Mouse (Mus musculus) embryonic facial prominence, embryonic 15.5 days (tissue): ENCODE measurements around the gene Camk2d. TPM values are rescaled to one million over a fixed set of nuclear protein-coding genes. Genes with fewer than 3 reads are reported as not detected.

ENCODE experiments used
- ATAC-seq: fragments of 200-750 bp; cut with Nextera tagmentation; 2 replicates; pipeline ENCODE4 v1.8.0; 2017; ENCODE audit warnings: low read depth, moderate TSS enrichment; ENCODE audit not compliant: insufficient number of reproducible peaks, low FRiP score, low TSS enrichment
- H3K27ac ChIP-seq: fragments of 300-500 bp; sonication (generic); replicated peaks from 2 replicates; pipeline ENCODE4 v1.5.1; 2015; ENCODE audit warnings: mild to moderate bottlenecking, inconsistent platforms
- H3K27me3 ChIP-seq: fragments of 300-500 bp; sonication (generic); 2 replicates; pipeline ENCODE4 v1.6.1; 2015; ENCODE audit warnings: inconsistent platforms
- H3K36me3 ChIP-seq: fragments of 300-500 bp; sonication (generic); 2 replicates; pipeline ENCODE4 v1.6.1; 2015; ENCODE audit warnings: mild to moderate bottlenecking, inconsistent platforms
- H3K4me1 ChIP-seq: fragments of 300-500 bp; sonication (generic); 2 replicates; pipeline ENCODE4 v1.6.1; 2015; ENCODE audit warnings: inconsistent platforms
- H3K4me2 ChIP-seq: fragments of 300-500 bp; sonication (generic); replicated peaks from 2 replicates; pipeline ENCODE4 v1.6.1; 2015; ENCODE audit warnings: mild to moderate bottlenecking, inconsistent platforms
- H3K4me3 ChIP-seq: fragments of 300-500 bp; sonication (generic); replicated peaks from 2 replicates; pipeline ENCODE4 v1.5.1; 2015; ENCODE audit warnings: mild to moderate bottlenecking, inconsistent platforms
- H3K9ac ChIP-seq: fragments of 300-500 bp; sonication (generic); 2 replicates; pipeline ENCODE4 v1.6.1; 2015; ENCODE audit warnings: inconsistent platforms
- H3K9me3 ChIP-seq: fragments of 300-500 bp; sonication (generic); replicated peaks from 2 replicates; pipeline ENCODE4 v1.6.1; 2016; ENCODE audit warnings: inconsistent platforms
- WGBS: fragments of 180-500 bp; shearing (Covaris S2); methylation state at CpG from one replicate; pipeline ENCODE4 v1.1.7; 2015; 5-methylcytosine and 5-hydroxymethylcytosine counted together
- polyA plus RNA-seq: library from polyadenylated mRNA; unstranded; fragments of >200 nt; fragmentation: Nextera tagmentation; extraction: Ambion mirVana; gene quantifications from 2 replicates; pipeline ENCODE4 v1.2.1, GENCODE M21; 2015

Gene Camk2d
- polyA plus RNA-seq, 1 experiment from 2014 or later = 32.9 TPM

- H3K27me3 ChIP-seq = no peaks in the 10 kb centered on the region
- no peaks in the 10 kb centered on the region for H3K9me3 ChIP-seq
- H3K4me2 ChIP-seq = no peak overlapping the region
- no peak overlapping the region for H3K9ac ChIP-seq
- ATAC-seq = no peak
- no peaks in the 10 kb centered on the region for H3K4me1 ChIP-seq
- WGBS = 62% methylated on average over 2 of the region's 2 CpGs
- no peak overlapping the region for H3K4me3 ChIP-seq
- H3K36me3 ChIP-seq = no peaks in the 10 kb centered on the region
- no peak overlapping the region for H3K27ac ChIP-seq
Measured at GRCm38 (mm10) chr3:126829817-126830216, 233.7 kb downstream of the Camk2d start.

- WGBS = 52% methylated on average over 6 of the region's 6 CpGs
- 0 out of 2 replicates have a peak, but pooled peaks have one; percentile 57 for ATAC-seq
Measured at GRCm38 (mm10) chr3:126831418-126832138, 235.5 kb downstream of the Camk2d start.

GRCm38 (mm10) chr3:126834641-126835167 lies 238.6 kb downstream of the Camk2d start:
- no peaks in the 10 kb centered on the region for H3K36me3 ChIP-seq
- H3K27me3 ChIP-seq = no peaks in the 10 kb centered on the region
- no peak overlapping the region for H3K4me2 ChIP-seq
- ATAC-seq = no peak
- H3K9me3 ChIP-seq = no peaks in the 10 kb centered on the region
- H3K4me3 ChIP-seq = no peak overlapping the region
- H3K4me1 ChIP-seq = no peaks in the 10 kb centered on the region
- no peak overlapping the region for H3K9ac ChIP-seq
- H3K27ac ChIP-seq = no peak overlapping the region
- whole genome bisulfite sequencing = 70% methylated on average over 5 of the region's 5 CpGs

More at GRCm38 (mm10) chr3:126831418-126832138, 235.5 kb downstream of the Camk2d start:
- Histone ChIP-seq H3K36me3 (no peaks in the 10 kb centered on the region), H3K27me3 (no peaks in the 10 kb centered on the region), H3K4me3 (no peak overlapping the region), H3K9me3 (no peaks in the 10 kb centered on the region), H3K27ac (no peak overlapping the region), H3K4me2 (no peak overlapping the region), H3K4me1 (no peaks in the 10 kb centered on the region), H3K9ac (no peak overlapping the region)

GRCm38 (mm10) chr3:126842780-126843179 lies 246.7 kb downstream of the Camk2d start:
- no peak overlapping the region for H3K4me2 ChIP-seq
- no peak overlapping the region for H3K4me3 ChIP-seq
- no peaks in the 10 kb centered on the region for H3K9me3 ChIP-seq
- 0 out of 2 replicates have a peak, but pooled peaks cover 6% of the 10 kb centered on the region for H3K36me3 ChIP-seq
- H3K27me3 ChIP-seq = no peaks in the 10 kb centered on the region
- no peak overlapping the region for H3K9ac ChIP-seq
- no peak for ATAC-seq
- 70% methylated on average over 9 of the region's 9 CpGs for WGBS
- H3K4me1 ChIP-seq = no peaks in the 10 kb centered on the region
- no peak overlapping the region for H3K27ac ChIP-seq

GRCm38 (mm10) chr3:126844809-126845208 lies 248.7 kb downstream of the Camk2d start:
- Histone ChIP-seq H3K27me3 (no peaks in the 10 kb centered on the region), H3K4me1 (no peaks in the 10 kb centered on the region), H3K4me3 (no peak overlapping the region), H3K27ac (no peak overlapping the region), H3K36me3 (0 out of 2 replicates have a peak, but pooled peaks cover 6% of the 10 kb centered on the region), H3K9ac (no peak overlapping the region), H3K9me3 (no peaks in the 10 kb centered on the region), H3K4me2 (no peak overlapping the region)
- ATAC-seq = no peak
- 93% methylated on average over 7 of the region's 7 CpGs for WGBS

- H3K9me3 ChIP-seq = no peaks in the 10 kb centered on the region
- no peak for ATAC-seq
- H3K9ac ChIP-seq = no peak overlapping the region
- no peak overlapping the region for H3K4me2 ChIP-seq
- no peaks in the 10 kb centered on the region for H3K4me1 ChIP-seq
- no peaks in the 10 kb centered on the region for H3K36me3 ChIP-seq
- 100% methylated on average over 1 of the region's 1 CpGs for WGBS
- no peaks in the 10 kb centered on the region for H3K27me3 ChIP-seq
- no peak overlapping the region for H3K27ac ChIP-seq
- H3K4me3 ChIP-seq = no peak overlapping the region
Measured at GRCm38 (mm10) chr3:126848081-126848480, 252.0 kb downstream of the Camk2d start.

GRCm38 (mm10) chr3:126860442-126860841 lies 264.3 kb downstream of the Camk2d start:
- no peak for ATAC-seq

GRCm38 (mm10) chr3:126869561-126869960 lies 273.5 kb downstream of the Camk2d start:
- Histone ChIP-seq H3K9me3 (no peaks in the 10 kb centered on the region), H3K27me3 (no peaks in the 10 kb centered on the region), H3K4me1 (no peaks in the 10 kb centered on the region), H3K9ac (no peak overlapping the region), H3K4me2 (no peak overlapping the region), H3K36me3 (no peaks in the 10 kb centered on the region), H3K4me3 (no peak overlapping the region), H3K27ac (no peak overlapping the region)
- ATAC-seq = peak; percentile 80
- 61% methylated on average over 3 of the region's 3 CpGs for WGBS

More at GRCm38 (mm10) chr3:126860442-126860841, 264.3 kb downstream of the Camk2d start:
- Histone ChIP-seq H3K36me3 (no peaks in the 10 kb centered on the region), H3K27ac (no peak overlapping the region), H3K4me3 (no peak overlapping the region), H3K4me1 (no peaks in the 10 kb centered on the region), H3K9ac (no peak overlapping the region), H3K9me3 (no peaks in the 10 kb centered on the region), H3K27me3 (no peaks in the 10 kb centered on the region), H3K4me2 (no peak overlapping the region)

- H3K27me3 ChIP-seq = no peaks in the 10 kb centered on the region
- no peak overlapping the region for H3K4me2 ChIP-seq
- no peak overlapping the region for H3K4me3 ChIP-seq
- ATAC-seq = no peak
- H3K36me3 ChIP-seq = no peaks in the 10 kb centered on the region
- H3K9me3 ChIP-seq = no peaks in the 10 kb centered on the region
- H3K9ac ChIP-seq = no peak overlapping the region
- no peak overlapping the region for H3K27ac ChIP-seq
- no peaks in the 10 kb centered on the region for H3K4me1 ChIP-seq
- WGBS = 92% methylated on average over 1 of the region's 1 CpGs
Measured at GRCm38 (mm10) chr3:126870688-126871087, 274.6 kb downstream of the Camk2d start.

GRCm38 (mm10) chr3:126878233-126878632 lies 282.1 kb downstream of the Camk2d start:
- 47% methylated on average over 1 of the region's 1 CpGs for WGBS
- no peak overlapping the region for H3K27ac ChIP-seq
- H3K9ac ChIP-seq = no peak overlapping the region
- no peaks in the 10 kb centered on the region for H3K36me3 ChIP-seq
- no peaks in the 10 kb centered on the region for H3K9me3 ChIP-seq
- no peaks in the 10 kb centered on the region for H3K4me1 ChIP-seq
- no peak overlapping the region for H3K4me2 ChIP-seq
- ATAC-seq = no peak
- H3K4me3 ChIP-seq = no peak overlapping the region
- no peaks in the 10 kb centered on the region for H3K27me3 ChIP-seq

- H3K4me1 ChIP-seq = no peaks in the 10 kb centered on the region
- H3K27ac ChIP-seq = no peak overlapping the region
- ATAC-seq = no peak
- no peaks in the 10 kb centered on the region for H3K27me3 ChIP-seq
- H3K4me2 ChIP-seq = no peak overlapping the region
- no peaks in the 10 kb centered on the region for H3K9me3 ChIP-seq
- no peak overlapping the region for H3K9ac ChIP-seq
- no peak overlapping the region for H3K4me3 ChIP-seq
- no peaks in the 10 kb centered on the region for H3K36me3 ChIP-seq
- WGBS = 69% methylated on average over 4 of the region's 4 CpGs
Measured at GRCm38 (mm10) chr3:126886090-126886489, 290.0 kb downstream of the Camk2d start.

GRCm38 (mm10) chr3:126886644-126887043 lies 290.5 kb downstream of the Camk2d start:
- H3K27me3 ChIP-seq = no peaks in the 10 kb centered on the region
- H3K4me3 ChIP-seq = no peak overlapping the region
- no peak overlapping the region for H3K27ac ChIP-seq
- H3K36me3 ChIP-seq = no peaks in the 10 kb centered on the region
- H3K9me3 ChIP-seq = no peaks in the 10 kb centered on the region
- no peak for ATAC-seq
- 82% methylated on average over 4 of the region's 4 CpGs for WGBS
- H3K4me1 ChIP-seq = no peaks in the 10 kb centered on the region
- no peak overlapping the region for H3K4me2 ChIP-seq
- H3K9ac ChIP-seq = no peak overlapping the region
